Mouse (Mus musculus) limb, embryonic 12.5 days (tissue): ENCODE results near the gene Thsd4. TPM values are rescaled to one million over a fixed set of nuclear protein-coding genes. Genes with fewer than 3 reads are reported as not detected.
A peak's percentile ranks its signal among the peaks of the same experiment; 100 is the strongest.

Experiments
- ATAC-seq: fragments of 200-750 bp; cut with Nextera tagmentation; 2 replicates; pipeline ENCODE4 v1.8.0; 2017; ENCODE audit warnings: low read depth, moderate TSS enrichment; ENCODE audit not compliant: insufficient number of reproducible peaks, insufficient read depth, low FRiP score, low TSS enrichment
- H3K27ac ChIP-seq: fragments of 300-500 bp; sonication (generic); 2 replicates; pipeline ENCODE4 v1.5.1; 2016; ENCODE audit warnings: mild to moderate bottlenecking, moderate library complexity
- H3K27me3 ChIP-seq: fragments of 300-500 bp; sonication (generic); 2 replicates; pipeline ENCODE4 v1.6.1; 2016; ENCODE audit warnings: mild to moderate bottlenecking, moderate library complexity
- H3K36me3 ChIP-seq: fragments of 300-500 bp; sonication (generic); 2 replicates; pipeline ENCODE4 v1.6.1; 2016; ENCODE audit warnings: mild to moderate bottlenecking, moderate library complexity
- H3K4me1 ChIP-seq: fragments of 300-500 bp; sonication (generic); replicated peaks from 2 replicates; pipeline ENCODE4 v1.6.1; 2016
- H3K4me2 ChIP-seq: fragments of 300-500 bp; sonication (generic); 2 replicates; pipeline ENCODE4 v1.6.1; 2016; ENCODE audit warnings: mild to moderate bottlenecking, moderate library complexity
- H3K4me3 ChIP-seq: fragments of 300-500 bp; sonication (generic); replicated peaks from 2 replicates; pipeline ENCODE4 v1.5.1; 2016; ENCODE audit warnings: mild to moderate bottlenecking
- H3K9ac ChIP-seq: fragments of 300-500 bp; sonication (generic); replicated peaks from 2 replicates; pipeline ENCODE4 v1.6.1; 2016; ENCODE audit warnings: mild to moderate bottlenecking, moderate library complexity
- H3K9me3 ChIP-seq: fragments of 300-500 bp; sonication (generic); 2 replicates; pipeline ENCODE4 v1.6.1; 2016; ENCODE audit warnings: mild to moderate bottlenecking, moderate library complexity
- WGBS: fragments of 180-500 bp; shearing (Covaris S2); methylation state at CpG from one replicate; pipeline ENCODE4 v1.1.7; 2016; 5-methylcytosine and 5-hydroxymethylcytosine counted together
- polyA plus RNA-seq: library from polyadenylated mRNA; unstranded; fragments of >200 nt; fragmentation: Nextera tagmentation; extraction: Ambion mirVana; gene quantifications from 2 replicates; pipeline ENCODE4 v1.2.1, GENCODE M21; 2016

The Thsd4 gene
- polyA plus RNA-seq, 1 experiment from 2014 or later, result 27.0 TPM

DNA sequence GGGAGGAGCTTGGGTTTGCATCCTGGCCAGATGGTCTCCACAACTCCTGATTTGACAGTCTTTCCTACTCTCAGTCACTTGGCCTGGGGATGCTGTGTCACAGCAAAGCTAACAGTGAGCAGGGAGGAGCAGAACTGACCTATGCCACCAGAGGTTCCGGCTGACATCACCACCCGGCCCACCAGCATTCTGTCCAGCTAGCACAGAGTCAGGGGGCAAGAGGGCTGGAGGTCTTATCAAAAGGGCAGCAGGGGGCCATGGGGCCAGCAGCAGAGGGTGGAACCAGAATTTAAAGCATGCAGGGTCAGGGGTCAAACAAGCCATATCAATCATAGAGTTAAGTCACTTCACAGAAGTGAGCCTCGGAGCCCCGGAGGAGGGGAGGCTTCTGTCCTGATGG lies 4.7 kb downstream of the Thsd4 start:
- peaks cover 6% of the 10 kb centered on the region; the same call in 1 of the 2 replicates for H3K36me3 ChIP-seq
- 19% methylated on average over 4 of the region's 4 CpGs for WGBS
- no peak overlapping the region for H3K27ac ChIP-seq
- H3K4me1 ChIP-seq, result peaks cover 55% of the 10 kb centered on the region
- no peak for ATAC-seq
- H3K4me3 ChIP-seq, result no peak overlapping the region
- H3K4me2 ChIP-seq, result no peak overlapping the region
- no peaks in the 10 kb centered on the region for H3K9me3 ChIP-seq
- peaks cover 56% of the 10 kb centered on the region for H3K27me3 ChIP-seq
- H3K9ac ChIP-seq, result no peak overlapping the region

DNA sequence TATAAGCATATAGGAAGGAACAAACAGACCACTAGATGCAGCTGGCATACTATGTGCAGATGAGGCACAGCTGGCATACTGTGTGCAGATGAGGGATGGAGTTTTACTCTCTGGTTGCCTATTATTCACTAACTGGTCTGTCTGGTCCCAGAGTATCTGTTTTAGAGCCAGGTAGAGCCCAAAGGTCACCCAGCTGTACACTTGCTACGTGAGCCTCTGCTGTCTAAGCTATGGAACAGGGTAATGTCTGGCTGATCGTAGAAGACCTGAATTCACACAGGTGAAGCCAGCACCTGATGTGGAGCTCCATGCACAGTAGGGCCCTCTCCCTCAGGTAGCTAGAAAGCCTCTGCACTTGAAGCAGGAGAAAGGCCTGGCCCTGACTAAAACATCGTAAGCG lies 5.5 kb downstream of the Thsd4 start:
- peaks cover 52% of the 10 kb centered on the region for H3K4me1 ChIP-seq
- H3K4me2 ChIP-seq, result no peak overlapping the region
- peaks cover 53% of the 10 kb centered on the region for H3K27me3 ChIP-seq
- peaks cover 6% of the 10 kb centered on the region; the same call in 1 of the 2 replicates for H3K36me3 ChIP-seq
- no peak overlapping the region for H3K27ac ChIP-seq
- ATAC-seq, result no peak
- WGBS, result 85% methylated on average over 4 of the region's 4 CpGs
- H3K9ac ChIP-seq, result no peak overlapping the region
- H3K9me3 ChIP-seq, result no peaks in the 10 kb centered on the region
- no peak overlapping the region for H3K4me3 ChIP-seq

DNA sequence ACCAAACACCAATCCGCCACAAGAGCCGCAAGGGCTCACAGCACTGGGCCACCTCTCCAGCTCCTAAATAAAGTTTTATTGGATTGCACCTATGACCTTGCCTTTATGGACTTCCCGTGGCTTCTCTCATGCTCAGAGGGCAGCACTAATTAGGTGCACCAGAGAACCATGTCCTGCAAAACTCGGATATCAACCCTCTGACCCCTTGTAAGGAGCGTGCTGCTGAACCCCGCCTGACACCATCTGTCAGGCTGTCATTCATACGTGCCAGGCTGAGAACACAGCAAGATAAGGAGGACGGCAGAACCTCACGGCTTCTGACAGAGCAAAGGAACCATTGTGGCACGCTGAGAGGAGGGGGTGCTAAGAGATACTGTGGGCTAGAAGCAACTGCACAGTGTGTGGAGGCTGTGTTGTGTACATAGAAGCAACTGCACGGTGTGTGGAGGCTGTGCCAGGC lies 8.5 kb downstream of the Thsd4 start:
- no peak for ATAC-seq

DNA sequence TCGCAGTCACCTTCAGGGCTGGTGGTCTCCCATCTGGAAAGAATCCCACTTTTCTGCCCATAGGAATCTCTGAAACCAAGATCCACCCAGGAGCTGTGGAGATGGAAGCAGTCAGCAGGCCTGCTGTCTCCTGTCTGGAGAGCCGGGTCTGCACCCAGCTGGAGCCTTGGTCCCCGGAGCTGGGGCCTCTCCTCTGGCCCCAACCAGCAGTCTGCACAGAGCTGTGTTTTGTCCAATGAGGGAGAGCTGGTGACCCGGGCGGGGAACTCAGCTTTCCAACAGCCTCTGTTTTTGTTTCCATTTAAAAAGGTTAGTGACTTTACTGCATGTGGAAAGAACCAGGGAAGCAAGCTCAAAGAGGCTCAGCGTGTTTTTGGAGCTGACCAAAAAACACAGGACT lies 11.0 kb downstream of the Thsd4 start:
- Histone ChIP-seq H3K27me3 (peaks cover 15% of the 10 kb centered on the region), H3K4me3 (no peak overlapping the region), H3K27ac (peak overlapping the region; percentile 12; the same call in 1 of the 2 replicates), H3K4me1 (peaks cover 27% of the 10 kb centered on the region), H3K9me3 (no peaks in the 10 kb centered on the region), H3K4me2 (no peak overlapping the region), H3K9ac (no peak overlapping the region), H3K36me3 (peaks cover 6% of the 10 kb centered on the region; the same call in 1 of the 2 replicates)
- ATAC-seq, result no peak
- 46% methylated on average over 6 of the region's 6 CpGs for WGBS

More for the DNA sequence above, 8.5 kb downstream of the Thsd4 start:
- no peak overlapping the region for H3K4me3 ChIP-seq
- peaks cover 6% of the 10 kb centered on the region; the same call in 1 of the 2 replicates for H3K36me3 ChIP-seq
- peaks cover 32% of the 10 kb centered on the region for H3K4me1 ChIP-seq
- WGBS, result 11% methylated on average over 11 of the region's 11 CpGs
- H3K27ac ChIP-seq, result no peak overlapping the region
- H3K27me3 ChIP-seq, result peaks cover 24% of the 10 kb centered on the region
- no peak overlapping the region for H3K4me2 ChIP-seq
- no peaks in the 10 kb centered on the region for H3K9me3 ChIP-seq
- H3K9ac ChIP-seq, result no peak overlapping the region

DNA sequence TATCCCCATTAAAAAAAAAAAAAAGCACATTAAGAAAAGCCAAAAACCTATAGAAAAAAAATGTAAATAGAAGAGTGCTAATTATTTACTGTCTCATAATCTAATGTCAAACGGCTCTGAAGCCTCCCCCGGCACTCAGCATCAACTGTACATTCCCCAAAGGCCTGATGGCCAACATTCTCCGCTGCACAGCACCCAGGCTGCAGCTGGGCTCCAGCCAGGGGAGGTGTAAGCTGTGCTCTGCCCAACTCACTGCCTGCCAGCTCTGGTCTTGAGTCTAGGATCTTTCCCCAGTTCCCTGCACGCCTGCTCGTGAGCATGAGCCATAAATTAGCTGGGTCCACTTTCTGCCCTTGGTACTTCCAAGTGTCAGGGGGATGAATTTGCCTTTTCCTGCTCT lies 15.7 kb downstream of the Thsd4 start:
- no peak overlapping the region for H3K27ac ChIP-seq
- no peaks in the 10 kb centered on the region for H3K9me3 ChIP-seq
- H3K4me3 ChIP-seq, result no peak overlapping the region
- peaks cover 10% of the 10 kb centered on the region for H3K27me3 ChIP-seq
- H3K36me3 ChIP-seq, result no peaks in the 10 kb centered on the region
- peaks cover 40% of the 10 kb centered on the region for H3K4me1 ChIP-seq
- ATAC-seq, result no peak
- no peak overlapping the region for H3K9ac ChIP-seq
- WGBS, result 40% methylated on average over 5 of the region's 5 CpGs
- H3K4me2 ChIP-seq, result no peak overlapping the region

DNA sequence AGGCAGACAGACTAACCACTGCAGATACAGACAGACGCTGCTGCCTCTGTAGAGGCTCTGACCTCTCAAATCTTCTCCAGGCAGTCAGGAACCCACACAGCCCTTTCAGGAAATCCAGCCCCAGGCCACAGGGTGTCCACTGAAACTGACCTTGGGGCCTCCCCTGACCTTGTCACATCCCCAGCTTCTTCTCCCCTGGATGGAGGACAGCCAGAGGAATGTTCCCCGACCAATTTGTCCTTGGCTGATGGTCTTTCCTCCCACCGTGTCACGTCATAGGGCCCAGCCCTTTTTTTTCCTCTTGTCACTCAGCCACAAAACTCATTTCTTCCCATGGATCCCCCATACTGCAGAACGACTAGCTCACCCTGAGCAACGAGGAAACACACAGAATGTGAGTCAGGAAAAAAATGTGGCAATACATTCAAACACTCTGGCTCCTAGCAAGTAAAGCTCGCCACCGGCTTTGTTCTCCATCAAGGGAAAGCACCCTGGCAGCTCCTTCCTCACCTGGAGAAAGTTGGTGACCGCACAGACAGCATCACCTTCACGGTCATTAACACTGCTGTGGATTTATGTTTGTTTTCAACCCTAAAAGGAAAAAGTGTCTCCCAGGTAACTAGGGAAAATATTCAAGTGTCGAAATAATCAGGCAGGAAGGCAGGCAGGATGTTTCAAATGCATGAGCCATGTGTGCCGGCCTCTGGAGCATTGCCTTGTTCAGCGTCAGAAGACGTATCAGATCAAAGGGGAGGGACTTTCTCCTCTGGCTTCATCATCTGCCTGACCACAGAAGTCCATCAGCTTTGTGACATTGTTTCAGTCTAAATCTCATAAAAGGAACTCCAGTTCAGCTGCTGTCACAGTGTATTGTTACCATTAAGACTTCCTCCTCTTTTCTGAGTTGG lies 17.2 kb downstream of the Thsd4 start:
- peaks cover 10% of the 10 kb centered on the region for H3K27me3 ChIP-seq
- no peak overlapping the region for H3K9ac ChIP-seq
- no peaks in the 10 kb centered on the region for H3K9me3 ChIP-seq
- H3K4me3 ChIP-seq, result no peak overlapping the region
- no peak for ATAC-seq
- no peak overlapping the region for H3K27ac ChIP-seq
- H3K4me2 ChIP-seq, result no peak overlapping the region
- 55% methylated on average over 14 of the region's 14 CpGs for WGBS
- H3K36me3 ChIP-seq, result no peaks in the 10 kb centered on the region
- H3K4me1 ChIP-seq, result peaks cover 32% of the 10 kb centered on the region

DNA sequence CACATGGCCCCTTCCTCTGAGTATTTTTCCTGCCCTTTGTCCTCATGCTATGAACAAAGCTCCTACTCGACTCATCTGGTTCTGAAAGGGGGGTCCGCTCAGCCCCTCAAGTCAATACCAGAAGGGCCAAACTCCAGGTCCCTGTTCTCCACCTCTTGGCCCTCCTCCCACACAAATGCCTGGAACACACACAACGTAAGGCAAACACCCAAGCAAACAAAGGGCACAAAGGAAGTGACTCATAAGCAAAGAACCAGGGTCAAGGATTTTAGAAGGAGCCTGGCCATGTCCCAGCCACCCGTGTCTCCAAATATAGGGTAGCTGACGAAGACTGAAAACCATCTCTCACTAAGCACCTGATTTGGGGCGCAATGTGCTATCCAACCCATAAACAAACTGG lies 19.6 kb downstream of the Thsd4 start:
- ATAC-seq, result no peak
- Histone ChIP-seq H3K27me3 (peaks cover 17% of the 10 kb centered on the region), H3K4me1 (peaks cover 32% of the 10 kb centered on the region), H3K27ac (no peak overlapping the region), H3K9me3 (no peaks in the 10 kb centered on the region), H3K36me3 (no peaks in the 10 kb centered on the region), H3K4me3 (no peak overlapping the region), H3K4me2 (no peak overlapping the region), H3K9ac (no peak overlapping the region)
- 86% methylated on average over 6 of the region's 6 CpGs for WGBS

DNA sequence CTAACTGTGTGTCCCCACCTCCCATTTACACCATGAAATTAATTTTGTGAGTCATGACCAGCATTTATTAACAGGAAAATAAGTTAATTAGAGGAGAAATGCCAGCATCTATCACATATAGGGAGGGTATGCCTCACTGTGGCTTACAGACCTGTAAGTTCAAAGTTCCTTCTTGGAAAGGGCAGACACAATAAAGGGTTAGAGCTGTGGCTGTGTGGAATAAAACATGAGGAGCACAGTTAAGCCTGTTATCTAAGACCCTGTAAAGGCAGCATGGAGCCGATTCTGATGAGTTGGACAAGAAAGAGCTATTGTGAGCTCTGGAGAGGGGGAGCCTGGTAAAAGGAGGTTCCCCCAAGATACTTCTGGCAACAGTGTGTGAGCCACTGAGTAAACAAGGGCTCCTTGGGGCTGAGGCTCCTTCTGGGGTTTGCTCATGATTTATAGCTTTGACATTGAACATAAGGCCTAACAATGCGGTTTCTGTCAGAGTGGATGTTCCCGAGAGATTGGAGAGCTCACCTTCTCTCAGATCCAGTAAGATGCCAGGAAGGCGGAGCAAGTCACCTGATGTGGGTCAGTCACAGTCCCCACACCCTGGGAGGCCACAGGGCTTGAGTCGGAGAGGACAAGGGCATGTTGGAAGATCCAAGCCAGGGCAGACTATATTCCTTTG lies 20.2 kb downstream of the Thsd4 start:
- Histone ChIP-seq H3K36me3 (no peaks in the 10 kb centered on the region), H3K9ac (no peak overlapping the region), H3K9me3 (no peaks in the 10 kb centered on the region), H3K27me3 (peaks cover 13% of the 10 kb centered on the region), H3K4me3 (no peak overlapping the region), H3K4me2 (no peak overlapping the region), H3K4me1 (peaks cover 26% of the 10 kb centered on the region), H3K27ac (no peak overlapping the region)
- ATAC-seq, result no peak
- WGBS, result 73% methylated on average over 5 of the region's 5 CpGs

DNA sequence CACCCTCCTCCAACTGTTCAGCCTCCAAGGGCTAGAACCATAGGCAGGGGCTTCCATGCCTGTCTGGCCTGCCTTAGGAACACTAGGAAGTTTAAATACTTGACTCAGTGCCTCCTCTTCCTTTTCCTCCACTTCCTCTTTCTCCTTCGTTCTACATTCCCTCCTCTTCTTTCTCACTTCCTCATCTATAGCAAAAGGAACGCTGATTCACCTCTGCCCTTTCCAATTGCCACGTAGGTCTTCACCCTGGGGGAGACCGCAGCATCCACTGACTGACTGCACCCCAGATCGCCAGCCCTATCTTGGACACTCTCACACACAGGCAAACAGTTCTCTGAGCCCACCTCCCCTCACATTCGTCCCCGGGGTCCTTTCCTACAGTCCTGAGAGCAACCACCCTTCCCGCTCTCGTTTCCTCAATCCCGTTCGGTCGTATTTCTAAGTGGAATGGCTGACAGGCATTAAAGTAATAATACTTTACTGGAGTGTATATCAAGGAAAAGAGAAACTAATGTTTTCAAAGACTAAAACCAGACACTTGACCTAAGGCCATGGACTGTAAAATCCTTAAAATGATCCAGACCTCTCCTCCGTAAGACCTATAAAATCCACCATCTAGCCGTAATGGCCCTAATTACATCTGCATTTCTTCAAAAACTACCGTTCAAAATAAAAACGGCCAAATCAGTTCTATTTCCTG lies 29.4 kb downstream of the Thsd4 start:
- Histone ChIP-seq H3K4me3 (no peak overlapping the region), H3K4me1 (peaks cover 47% of the 10 kb centered on the region), H3K27ac (0 out of 2 replicates have a peak overlapping the region, but pooled peaks have one; percentile 4), H3K27me3 (peaks cover 20% of the 10 kb centered on the region), H3K36me3 (no peaks in the 10 kb centered on the region), H3K4me2 (peak overlapping the region; percentile 26), H3K9me3 (no peaks in the 10 kb centered on the region), H3K9ac (no peak overlapping the region)
- WGBS, result 18% methylated on average over 16 of the region's 16 CpGs
- no peak for ATAC-seq

DNA sequence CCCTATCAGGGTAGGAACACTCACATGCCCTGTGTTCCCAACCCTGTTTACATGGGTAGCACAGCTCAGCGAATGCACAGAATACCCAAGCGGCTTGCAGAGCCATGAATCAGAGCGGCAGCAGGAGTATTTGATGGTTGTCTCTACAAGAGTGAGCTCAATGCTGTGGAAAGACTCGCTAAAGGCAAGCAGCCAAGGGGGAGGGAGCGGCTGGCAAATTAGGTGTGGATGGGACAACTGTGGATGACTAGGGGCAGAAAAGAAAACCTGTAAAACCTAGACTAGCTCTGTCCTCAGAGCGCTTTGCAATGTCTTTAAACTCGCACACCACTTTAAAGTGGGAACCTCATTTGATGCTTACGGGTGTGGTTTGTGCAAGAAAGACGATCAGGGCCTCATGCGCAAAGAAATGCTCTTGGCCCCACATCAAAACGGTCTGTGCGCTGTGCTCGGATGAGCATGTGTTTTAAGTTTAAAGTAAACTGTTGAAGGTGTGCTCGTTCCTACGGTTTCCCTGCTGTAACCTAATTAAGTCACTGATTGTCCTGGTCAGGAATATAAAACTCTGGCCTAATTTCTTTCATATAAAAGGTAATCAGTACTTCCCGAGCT lies 30.3 kb downstream of the Thsd4 start:
- Histone ChIP-seq H3K4me3 (no peak overlapping the region), H3K4me2 (peak overlapping the region; percentile 26), H3K4me1 (peaks cover 47% of the 10 kb centered on the region), H3K9me3 (no peaks in the 10 kb centered on the region), H3K27ac (no peak overlapping the region), H3K9ac (no peak overlapping the region), H3K36me3 (no peaks in the 10 kb centered on the region), H3K27me3 (peaks cover 19% of the 10 kb centered on the region)
- ATAC-seq, result no peak
- WGBS, result 25% methylated on average over 16 of the region's 16 CpGs
